Mouse (Mus musculus): Measurements from ENCODE around the gene Kbtbd6.
A peak's percentile ranks its signal among the peaks of the same experiment; 100 is the strongest.
"Not testable (repeated sequence)": the region's sequence is repeated elsewhere in the genome, so short reads cannot be mapped to it uniquely, and the experiment has no call there.

Gene Kbtbd6

DNA sequence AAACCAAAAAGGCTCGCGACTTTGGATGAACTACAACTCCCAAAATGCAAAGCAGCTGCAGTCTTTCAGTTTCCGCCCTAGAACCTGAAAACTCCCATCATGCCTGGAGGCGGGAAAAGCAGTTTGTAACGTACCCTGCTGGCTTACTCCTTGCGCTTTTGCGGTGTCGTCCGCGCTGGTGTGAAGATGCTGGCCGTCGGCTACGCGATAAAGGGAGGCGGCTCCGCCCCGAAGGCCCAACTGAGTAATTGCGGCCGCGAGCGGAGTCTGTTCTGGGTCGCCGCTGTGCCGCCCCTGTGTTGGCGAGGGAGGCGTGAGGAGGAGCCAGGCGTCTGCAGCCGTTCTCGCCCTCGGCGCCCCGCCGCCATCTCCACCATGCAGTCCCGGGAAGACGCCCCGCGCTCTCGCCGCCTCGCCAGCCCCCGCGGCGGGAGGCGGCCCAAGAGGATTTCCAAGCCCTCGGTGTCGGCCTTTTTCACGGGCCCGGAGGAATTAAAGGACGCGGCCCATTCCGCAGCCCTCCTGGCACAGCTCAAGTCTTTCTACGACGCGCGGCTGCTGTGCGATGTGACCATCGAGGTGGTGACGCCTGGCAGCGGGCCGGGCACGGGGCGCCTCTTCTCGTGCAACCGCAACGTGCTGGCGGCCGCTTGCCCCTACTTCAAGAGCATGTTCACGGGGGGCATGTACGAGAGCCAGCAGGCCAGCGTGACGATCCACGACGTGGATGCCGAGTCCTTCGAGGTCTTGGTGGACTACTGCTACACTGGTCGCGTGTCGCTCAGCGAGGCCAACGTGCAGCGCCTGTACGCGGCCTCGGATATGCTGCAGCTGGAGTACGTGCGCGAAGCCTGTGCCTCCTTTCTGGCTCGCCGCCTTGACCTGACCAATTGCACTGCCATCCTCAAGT is at the start of gene Kbtbd6:
Gene Kbtbd6 (plus strand): TSS at position 155 of the 910 bp plus-strand sequence.
- DNase-seq = peak; percentile 85

DNA sequence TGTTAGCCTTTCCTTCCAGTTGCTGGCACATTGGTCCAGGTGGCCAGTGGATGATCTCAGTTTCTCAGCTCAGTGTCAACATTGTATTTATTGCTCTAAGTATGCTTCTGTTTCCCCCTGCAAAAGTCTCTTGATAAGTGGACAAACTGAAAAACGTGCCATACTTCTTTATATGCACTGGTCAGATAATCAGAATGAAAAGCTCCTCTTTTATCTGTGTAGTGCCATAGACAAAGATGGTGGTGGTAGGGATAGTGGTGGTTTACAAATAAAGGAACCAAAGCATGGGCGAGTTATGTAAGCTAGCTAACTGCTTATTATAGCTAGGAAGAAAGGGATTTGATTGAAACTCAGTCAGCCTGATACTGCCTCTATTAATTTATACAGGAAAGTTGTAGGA is 44.0 kb upstream of the Kbtbd6 start:
- DNase-seq = no peak

GRCm38 (mm10) chr14:79409278-79409830 is 42.3 kb upstream of the Kbtbd6 start:
- DNase-seq = no peak

- no peak for DNase-seq
These were observed 41.0 kb upstream of the Kbtbd6 start for GRCm38 (mm10) chr14:79410662-79411061.

DNA sequence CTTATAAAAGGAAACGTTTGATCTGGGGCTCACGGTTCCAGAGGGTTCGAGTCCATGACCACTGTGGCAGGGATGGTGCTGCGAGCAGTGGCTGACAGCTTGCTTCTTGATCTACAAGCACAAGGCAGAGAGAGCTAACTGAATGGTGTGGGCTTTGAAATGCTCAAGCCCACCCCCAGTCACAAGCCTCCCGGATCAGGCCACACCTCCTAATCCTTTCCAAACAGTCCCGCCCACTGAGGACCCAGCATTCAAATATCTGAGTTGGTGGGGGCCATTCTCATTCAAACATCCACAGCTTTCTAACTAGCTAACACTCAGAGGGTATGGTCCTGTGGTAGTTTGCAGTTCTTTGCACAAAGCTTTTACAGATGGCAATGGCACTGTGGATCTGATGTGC is 38.5 kb upstream of the Kbtbd6 start:
- no peak for DNase-seq

DNA sequence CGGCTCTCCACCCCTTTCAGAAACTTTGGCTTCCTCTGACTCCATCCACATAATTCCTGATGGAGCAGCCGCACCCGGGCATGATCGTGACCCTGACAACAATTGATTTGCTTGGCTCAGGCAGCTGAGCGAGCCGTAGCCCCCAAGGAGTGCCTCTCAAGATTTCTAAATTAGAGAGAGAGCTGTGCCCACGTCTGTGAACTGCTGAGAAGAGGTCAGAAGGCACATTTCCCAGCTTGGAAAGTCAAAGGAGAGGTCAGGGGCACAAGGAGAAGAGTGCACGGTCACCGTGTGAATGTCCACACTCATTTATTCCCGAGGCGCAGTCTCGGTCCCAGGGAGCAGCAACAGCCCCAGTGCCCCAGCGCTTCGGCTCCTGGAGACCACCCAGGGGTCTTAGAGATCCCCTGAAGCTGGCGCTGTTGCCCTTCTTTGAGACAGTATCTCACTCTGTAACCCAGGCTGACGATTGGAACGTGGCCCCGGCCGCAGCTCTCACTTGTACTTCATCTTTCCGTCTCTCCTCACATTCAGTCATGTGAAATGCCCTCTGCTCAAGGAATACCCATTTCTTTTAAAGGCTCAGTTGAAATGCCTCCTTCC is 31.5 kb upstream of the Kbtbd6 start:
- DNase-seq = no peak

- DNase-seq = peak; percentile 95
These were observed 25.5 kb upstream of the Kbtbd6 start, which contains the start of gene Kbtbd7 for GRCm38 (mm10) chr14:79425979-79426729. Gene Kbtbd7, plus strand, starts transcription at chr14:79426511.

- DNase-seq = peak; percentile 26
These were observed 24.8 kb upstream of the Kbtbd6 start for GRCm38 (mm10) chr14:79426730-79427365.

GRCm38 (mm10) chr14:79434068-79434467 is 17.6 kb upstream of the Kbtbd6 start:
- no peak for DNase-seq

DNA sequence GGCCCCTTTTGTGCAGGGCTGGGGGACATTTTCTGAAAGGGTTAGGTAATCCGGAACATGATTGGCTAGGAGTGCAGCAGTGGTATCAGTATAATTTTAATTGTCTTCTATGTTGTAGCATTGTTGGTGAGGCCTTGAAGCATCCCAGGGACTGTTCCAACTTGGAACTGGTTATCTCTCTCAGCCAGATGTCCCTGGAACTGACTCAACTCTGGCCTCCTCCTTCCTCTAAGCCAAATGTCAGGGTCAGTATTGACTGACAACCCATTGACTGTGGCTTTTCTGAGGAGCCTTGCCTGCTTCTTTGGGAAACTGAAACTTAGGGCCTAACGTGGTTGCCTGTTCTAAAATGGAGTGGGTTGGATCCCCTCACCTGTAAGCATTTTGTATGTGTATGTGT is 11.0 kb upstream of the Kbtbd6 start:
- no peak for DNase-seq

DNA sequence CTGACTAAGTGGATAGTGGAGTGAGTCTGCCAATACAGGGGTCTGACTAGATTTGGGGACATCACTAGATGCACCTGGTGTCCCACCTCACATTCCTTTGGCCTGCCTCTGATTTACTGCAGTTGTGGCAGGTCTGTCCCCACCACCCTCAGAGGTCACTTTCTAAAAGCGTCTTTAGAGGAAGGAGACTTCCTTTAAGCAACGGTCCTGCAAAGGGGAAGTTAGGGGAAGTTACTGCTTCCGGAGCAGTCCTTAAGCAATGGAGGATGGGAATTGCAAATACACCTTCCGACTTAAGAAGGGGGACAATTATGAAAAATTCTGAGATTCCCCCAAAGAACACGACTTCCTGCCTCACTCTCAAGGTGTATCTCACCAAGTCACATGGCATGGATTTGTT is 10.2 kb upstream of the Kbtbd6 start:
- DNase-seq = no peak

GRCm38 (mm10) chr14:79444601-79445000 is 7.0 kb upstream of the Kbtbd6 start:
- DNase-seq = no peak

DNA sequence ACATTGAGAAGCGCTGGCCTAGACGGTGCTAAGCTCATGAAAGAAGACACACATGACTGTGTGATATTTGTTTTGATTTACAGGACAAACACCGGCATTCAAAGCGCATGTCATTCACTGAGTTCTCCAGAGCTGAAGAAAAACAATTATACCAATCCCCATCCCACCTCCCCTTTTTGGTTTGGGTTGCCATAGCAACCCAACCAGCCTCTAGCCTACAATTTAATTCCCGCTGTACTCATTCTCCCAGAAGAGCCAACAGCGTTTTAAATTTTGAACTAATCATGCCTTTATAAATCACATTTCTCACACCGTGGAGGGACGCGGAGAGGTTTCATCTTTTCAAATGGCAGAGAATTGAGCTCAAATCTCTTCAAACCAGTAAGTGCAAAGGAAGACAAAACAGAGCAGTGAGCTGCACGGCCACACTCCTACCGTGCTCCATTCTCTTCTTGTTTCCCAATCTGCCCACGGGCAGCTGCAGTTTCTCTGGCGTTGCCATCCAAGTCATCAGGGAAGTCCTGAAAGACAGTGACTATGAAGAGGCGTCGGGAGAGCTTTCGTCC is 6.5 kb upstream of the Kbtbd6 start:
- DNase-seq = no peak

DNA sequence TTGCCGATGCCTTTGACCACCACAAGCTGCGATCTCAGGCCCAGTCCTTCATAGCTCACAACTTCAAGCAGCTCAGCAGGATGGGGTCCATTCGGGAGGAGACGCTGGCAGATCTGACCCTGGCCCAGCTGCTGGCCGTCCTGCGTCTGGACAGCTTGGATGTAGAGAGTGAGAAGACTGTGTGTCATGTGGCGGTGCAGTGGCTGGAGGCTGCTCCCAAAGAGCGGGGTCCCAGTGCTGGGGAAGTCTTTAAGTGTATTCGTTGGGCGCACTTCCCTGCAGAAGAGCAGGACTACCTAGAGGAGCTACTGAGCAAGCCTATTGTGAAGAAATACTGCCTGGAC is 928 bp downstream of the Kbtbd6 start:
- not testable (repeated sequence) for DNase-seq

DNA sequence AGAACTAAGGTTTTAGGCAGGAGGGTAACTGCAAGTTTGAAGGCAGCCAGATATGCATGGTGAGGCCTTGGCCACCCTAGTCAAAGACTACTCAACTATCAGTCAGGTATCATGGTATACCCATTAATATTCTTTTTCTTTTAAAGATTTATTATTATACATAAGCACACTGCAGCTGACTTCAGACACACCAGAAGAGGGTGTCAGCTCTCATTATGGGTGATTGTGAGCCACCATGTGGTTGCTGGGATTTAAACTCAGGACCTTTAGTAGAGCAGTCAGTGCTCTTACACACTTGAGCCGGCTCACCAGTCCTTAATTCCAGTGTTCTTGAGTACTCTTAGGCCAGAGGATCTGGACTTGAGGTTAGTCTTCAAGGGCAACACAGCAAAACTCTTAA is 8.8 kb downstream of the Kbtbd6 start:
- DNase-seq = no peak

DNA sequence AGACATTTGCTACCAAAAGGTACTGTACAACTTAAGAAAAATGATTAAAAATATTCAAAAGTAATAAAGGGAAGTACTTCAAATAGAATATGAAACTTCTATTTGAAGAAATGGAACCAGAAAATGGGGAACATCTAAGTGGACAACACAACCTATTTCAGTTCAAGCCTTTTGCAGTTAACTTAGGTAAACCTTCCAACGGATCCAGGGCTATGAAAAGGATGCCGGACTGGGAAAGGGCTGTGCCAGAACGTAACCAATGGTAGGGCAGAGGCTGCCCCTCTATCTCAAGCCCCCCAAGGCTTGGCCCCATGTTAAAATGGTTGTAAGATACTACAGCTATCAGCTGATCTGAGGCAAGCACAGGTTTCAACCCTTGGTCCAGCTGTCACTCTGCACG is 9.4 kb downstream of the Kbtbd6 start:
- no peak for DNase-seq

- DNase-seq = no peak
These were observed 14.0 kb downstream of the Kbtbd6 start for GRCm38 (mm10) chr14:79465623-79466022.

DNA sequence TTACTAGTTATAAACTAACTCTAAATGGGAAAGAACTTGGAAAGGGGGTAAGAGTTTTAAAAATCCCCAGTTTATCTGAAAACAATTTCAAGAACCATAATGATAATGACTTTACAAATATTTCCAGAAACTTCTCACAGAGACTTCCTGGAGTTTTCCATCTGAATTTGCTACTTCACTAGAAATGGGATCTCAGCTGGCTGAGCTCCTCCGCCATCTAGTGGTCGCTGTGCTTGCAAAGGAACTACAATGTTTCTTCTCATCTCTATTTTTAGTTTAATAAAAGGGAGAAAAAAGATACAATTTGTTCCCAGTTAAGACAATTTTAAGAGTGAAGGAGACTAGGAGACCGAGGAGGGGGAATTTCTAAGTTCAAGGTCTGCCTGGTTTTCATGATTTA is 16.0 kb downstream of the Kbtbd6 start:
- peak; percentile 87 for DNase-seq

DNA sequence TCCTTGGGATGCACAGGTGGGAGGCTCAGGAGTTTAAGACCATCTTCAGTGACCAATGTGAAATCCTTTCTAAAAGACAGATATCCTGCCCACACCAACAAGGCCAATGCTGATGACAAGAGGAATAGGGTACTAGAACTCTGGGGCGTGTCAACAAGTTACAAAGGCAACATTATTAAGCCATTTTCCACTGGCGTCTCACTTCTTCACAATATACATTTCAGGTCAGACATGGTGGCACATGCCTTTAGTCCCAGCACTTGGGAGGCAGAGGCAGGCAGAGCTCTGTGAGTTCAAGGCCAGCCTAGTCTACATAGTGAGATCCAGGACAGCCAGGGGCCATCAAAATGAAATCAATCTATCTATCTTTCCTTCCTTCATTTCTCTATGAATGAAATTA is 21.7 kb downstream of the Kbtbd6 start:
- DNase-seq = no peak

GRCm38 (mm10) chr14:79480624-79481338 is 29.1 kb downstream of the Kbtbd6 start, which contains the start of gene Elf1:
Gene Elf1, plus strand, starts transcription at chr14:79481194.
- peak; percentile 98 for DNase-seq

GRCm38 (mm10) chr14:79481339-79482151 is 29.9 kb downstream of the Kbtbd6 start, which contains the start of gene Wbp4:
Gene Wbp4, minus strand, starts transcription at chr14:79481520.
- DNase-seq = peak; percentile 93
